Mouse (Mus musculus) brown adipose tissue, adult 24 weeks (tissue): ENCODE measurements around the gene Ngef. TPM values are rescaled to one million over a fixed set of nuclear protein-coding genes. Genes with fewer than 3 reads are reported as not detected.
"Not testable (repeated sequence)": the region's sequence is repeated elsewhere in the genome, so short reads cannot be mapped to it uniquely, and the experiment has no call there.

ENCODE experiments used
- H3K27ac ChIP-seq: fragments of 200-500 bp; replicated peaks from 2 replicates; pipeline ENCODE4 v1.5.1; 2012; ENCODE audit warnings: low read depth, mild to moderate bottlenecking, low read length
- H3K4me1 ChIP-seq: fragments of 200-500 bp; 2 replicates; pipeline ENCODE4 v1.6.1; 2012; ENCODE audit warnings: low read length, mixed read lengths; ENCODE audit not compliant: control insufficient read depth, insufficient read depth, insufficient read length
- H3K4me3 ChIP-seq: fragments of 200-500 bp; 2 replicates; pipeline ENCODE4 v1.5.1; 2012; ENCODE audit warnings: low read depth, mild to moderate bottlenecking, low read length, moderate library complexity; ENCODE audit not compliant: insufficient read depth
- polyA plus RNA-seq: library from polyadenylated mRNA; stranded (reverse); fragments of >200 nt; gene quantifications from 2 replicates; pipeline ENCODE4 v1.2.4, GENCODE M21; 2012; ENCODE audit not compliant: missing spikeins, insufficient read depth, insufficient read length

The Ngef gene
- polyA plus RNA-seq, 1 experiment: 0.55 TPM

DNA sequence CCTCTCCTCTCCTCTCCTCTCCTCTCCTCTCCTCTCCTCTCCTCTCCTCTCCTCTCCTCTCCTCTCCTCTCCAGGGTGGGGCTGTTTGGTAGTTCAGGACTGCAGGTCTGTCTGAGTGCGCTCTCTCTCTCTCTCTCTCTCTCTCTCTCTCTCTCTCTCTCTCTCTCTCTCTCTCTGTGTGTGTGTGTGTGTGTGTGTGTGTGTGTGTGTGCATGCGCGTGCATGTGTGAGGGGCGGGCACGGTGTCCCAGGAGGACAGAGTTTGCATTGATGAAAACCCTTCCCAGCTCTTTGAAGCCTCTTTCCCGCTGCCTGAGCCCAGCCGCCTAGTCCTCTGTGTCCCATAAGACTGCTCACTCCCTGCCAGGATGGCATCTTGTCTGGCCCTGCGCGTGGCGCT, 103.7 kb downstream of the Ngef start, which contains the start of gene Snorc:
TSS of gene Snorc (plus strand) at position 301 of the 400 bp plus-strand sequence.
- H3K27ac ChIP-seq, H3K4me1 ChIP-seq, H3K4me3 ChIP-seq: not testable (repeated sequence)

DNA sequence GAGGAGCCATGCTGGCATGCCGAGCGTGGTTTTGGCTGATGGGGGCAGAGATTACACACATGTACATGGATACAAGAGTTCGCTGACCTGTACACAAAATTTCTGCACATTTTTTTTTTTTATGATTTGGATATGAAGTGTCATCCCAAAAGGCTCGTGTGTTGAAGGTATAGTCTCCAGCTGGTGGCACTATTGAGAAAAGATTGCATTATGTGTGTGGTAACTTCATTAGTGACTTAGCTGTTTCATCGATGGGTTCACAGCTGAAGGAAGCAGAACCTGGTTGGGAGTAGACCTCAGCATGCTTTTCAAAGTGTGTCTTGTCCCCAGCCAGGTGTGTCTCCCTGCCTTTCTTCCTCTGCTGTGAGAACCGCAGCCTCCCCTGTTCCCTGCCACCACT, 105.3 kb downstream of the Ngef start:
- Histone ChIP-seq H3K4me1 (no peaks in the 10 kb centered on the region), H3K27ac (no peak overlapping the region), H3K4me3 (no peak overlapping the region)

DNA sequence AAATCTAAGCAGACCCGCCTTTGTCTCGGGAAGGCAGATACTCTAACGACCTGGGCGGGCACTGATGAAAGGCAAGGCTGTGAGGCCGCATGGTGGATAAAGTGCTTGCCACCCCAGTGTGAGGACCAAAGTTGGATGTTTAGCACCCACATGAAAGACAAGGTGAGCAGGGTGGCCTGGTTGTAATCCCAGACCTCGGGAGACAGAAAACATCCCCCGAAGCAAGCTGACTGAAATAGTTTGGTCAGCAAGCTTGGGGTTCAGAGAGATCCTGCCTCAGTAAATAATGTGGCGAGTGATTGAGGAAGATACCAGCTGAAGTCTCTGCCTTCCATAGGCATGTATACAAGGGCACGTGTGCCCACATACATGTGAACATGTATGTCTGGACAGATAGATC, 106.2 kb downstream of the Ngef start:
- Histone ChIP-seq H3K4me3 (no peak overlapping the region), H3K27ac (no peak overlapping the region), H3K4me1 (no peaks in the 10 kb centered on the region)

DNA sequence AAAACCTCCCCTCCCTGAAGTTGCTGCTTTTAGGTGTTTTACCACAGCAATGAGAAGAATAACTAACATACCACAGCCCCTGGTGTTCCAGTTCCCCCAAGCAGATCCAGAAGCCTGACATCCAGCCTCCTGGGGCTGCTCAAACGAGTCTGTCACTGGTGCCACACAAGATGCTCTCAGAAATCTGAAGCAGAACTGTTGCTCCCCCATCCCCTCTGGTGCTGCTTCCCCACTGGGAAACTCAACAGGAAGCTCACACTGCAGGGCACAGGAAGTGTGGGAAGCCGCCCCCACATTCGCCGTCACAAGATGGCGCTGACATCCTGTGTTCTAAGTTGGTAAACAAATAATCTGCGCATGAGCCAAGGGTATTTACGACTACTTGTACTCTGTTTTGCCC, 113.8 kb downstream of the Ngef start:
- H3K4me3 ChIP-seq, H3K27ac ChIP-seq, H3K4me1 ChIP-seq: not testable (repeated sequence)

DNA sequence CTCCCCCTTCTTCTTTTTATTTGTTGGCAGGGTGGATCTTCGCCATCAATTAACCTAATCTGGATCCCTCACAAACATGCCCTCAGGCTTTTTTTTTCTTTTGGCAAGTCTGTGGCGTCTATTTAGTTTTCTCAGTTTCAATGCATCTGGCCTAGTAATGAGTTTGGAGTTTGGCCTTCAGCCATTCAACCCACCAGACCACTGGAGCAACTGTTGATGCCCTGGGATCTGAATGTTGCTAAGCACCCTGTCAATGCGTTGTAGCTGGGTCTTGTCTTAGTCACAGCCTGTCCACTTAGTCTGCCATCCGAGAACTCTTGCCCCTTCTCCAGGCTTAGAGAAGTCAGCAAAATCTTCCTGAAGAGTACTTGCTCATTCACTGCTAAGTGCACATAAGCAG, 115.6 kb downstream of the Ngef start:
- Histone ChIP-seq H3K4me3 (no peak overlapping the region), H3K4me1 (no peaks in the 10 kb centered on the region), H3K27ac (no peak overlapping the region)

DNA sequence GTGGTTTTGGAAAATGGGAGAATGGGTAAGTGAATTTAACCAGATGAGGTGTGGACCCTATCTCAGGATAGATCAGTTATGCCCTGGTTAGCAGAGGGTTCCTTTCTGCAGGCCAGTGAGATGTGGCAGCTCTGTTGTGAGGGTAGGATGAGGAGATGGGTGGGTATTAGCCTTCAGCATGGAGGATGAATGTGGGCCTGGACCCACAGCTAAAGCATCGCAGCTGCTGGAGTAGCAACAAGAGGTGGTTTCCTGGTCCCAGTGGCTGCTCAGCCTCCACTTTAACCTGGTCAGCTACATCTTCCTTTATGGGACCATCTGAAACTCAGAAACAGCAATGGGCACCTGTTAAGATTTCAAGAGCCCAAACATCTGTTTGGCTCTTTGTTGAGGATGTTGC, 117.2 kb downstream of the Ngef start:
- H3K4me3 ChIP-seq: no peak overlapping the region
- no peaks in the 10 kb centered on the region for H3K4me1 ChIP-seq
- no peak overlapping the region for H3K27ac ChIP-seq

DNA sequence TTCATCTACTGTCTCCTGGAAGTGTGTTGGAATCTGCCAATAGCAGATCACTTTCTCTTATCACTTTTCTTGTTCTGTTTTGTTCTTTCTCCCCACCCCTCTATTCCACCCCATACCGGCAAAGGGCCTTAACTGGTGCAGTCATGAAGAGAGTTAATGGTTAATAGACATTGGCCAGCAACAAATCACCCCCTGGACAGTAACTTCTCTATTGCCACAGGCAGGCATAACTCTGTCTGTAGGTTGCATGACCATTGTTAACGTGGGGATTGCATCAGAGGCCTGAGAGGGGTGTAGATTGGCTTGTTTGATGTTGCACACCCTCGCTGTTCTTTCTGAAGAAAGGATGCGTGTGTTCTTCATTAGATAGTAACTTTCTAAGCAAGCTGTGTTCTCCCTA, 124.2 kb downstream of the Ngef start:
- no peaks in the 10 kb centered on the region for H3K4me1 ChIP-seq
- H3K4me3 ChIP-seq: no peak overlapping the region
- no peak overlapping the region for H3K27ac ChIP-seq

DNA sequence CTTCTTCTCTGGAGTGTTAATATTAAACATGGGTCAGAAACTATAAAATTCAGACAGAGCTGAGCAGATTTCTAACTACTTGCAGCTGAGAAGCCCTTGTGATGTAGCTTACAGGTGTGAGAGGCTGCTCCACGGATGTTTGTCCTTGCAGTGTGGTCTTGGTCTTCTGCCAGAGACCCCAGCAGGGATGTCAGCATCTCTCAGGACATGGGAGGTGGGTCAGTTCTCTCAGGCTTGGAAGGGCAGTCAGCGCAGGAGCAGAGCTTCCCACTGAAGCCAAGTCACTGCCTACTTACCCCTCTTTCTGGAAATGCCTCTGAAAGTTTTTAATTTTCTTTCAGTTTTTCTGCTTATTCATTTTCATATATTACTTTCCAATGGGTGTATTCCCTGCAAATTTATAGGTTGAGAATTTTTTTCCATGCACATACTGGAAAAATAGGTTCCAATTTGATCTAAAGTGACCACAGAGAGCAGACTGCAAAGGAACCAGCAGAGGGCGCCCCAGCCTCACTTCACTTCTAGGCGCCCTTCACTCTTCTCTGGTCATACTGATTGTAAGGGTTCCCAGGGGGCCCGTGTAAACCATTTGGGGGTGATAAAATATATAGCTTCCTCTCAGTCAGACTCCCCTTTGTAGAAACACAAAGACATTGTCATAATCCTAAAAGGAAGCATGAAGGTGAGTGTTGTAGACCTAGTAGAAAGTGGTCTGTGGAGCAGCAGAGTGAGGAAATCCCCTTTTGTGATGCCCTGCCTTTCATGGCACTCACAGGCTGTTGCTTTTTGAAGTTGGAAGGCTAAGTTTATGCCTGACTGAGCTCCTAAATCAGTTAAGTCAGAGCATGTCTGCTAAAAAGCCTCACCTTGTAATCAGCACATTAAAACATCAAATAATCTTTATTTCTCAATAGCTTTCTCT, 126.2 kb downstream of the Ngef start:
- no peak overlapping the region for H3K4me3 ChIP-seq
- H3K27ac ChIP-seq: no peak overlapping the region
- H3K4me1 ChIP-seq: no peaks in the 10 kb centered on the region

DNA sequence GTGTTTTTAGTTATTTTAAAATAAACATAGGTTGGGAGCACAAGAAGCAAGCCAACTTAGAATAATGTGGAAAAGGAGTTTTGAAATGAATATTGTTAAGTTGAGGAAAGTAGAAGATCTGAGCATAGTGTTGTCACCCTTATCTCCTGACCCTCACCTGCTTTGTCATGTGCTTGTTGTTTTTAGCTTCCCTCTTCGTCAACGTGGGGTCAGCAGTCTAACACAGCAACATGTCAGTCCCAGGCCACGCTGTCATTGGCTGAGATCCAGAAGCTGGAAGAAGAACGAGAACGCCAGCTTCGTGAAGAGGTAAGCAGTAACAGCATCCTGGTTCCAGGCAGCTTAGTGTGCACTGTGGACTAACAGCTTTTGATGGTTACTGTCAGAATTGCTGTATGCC, 137.1 kb downstream of the Ngef start:
- no peak overlapping the region for H3K4me3 ChIP-seq
- H3K4me1 ChIP-seq: no peaks in the 10 kb centered on the region
- H3K27ac ChIP-seq: no peak overlapping the region

DNA sequence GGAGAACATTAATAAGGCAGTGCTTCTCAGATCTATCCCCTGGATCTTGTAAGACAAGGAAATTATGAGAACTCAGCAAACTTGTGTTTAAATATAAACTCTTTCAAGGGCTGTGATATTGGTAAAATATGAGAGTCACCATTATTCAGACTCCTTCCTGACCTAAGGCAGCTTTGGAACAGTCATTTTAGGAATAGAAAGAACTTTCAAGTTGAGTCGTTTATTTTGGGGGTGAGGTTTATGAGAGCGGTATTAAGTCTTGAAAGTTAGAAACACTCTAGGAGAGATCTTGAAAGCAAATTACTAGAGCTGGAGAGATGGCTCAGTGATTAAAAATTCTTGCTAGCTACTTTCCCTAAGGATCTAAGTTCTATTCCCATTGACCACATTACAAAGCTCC, 138.5 kb downstream of the Ngef start:
- no peaks in the 10 kb centered on the region for H3K4me1 ChIP-seq
- H3K27ac ChIP-seq: no peak overlapping the region

More for the DNA sequence above, 138.5 kb downstream of the Ngef start:
- H3K4me3 ChIP-seq: no peak overlapping the region

Other genes starting within 250 kb of the Ngef start
- gene Gigyf2, start 246.9 kb downstream of the Ngef start, polyA plus RNA-seq: 25.6 and 32.1 TPM in 2 replicates
- not detected in 2 replicates for gene Kcnj13, start 179.1 kb downstream of the Ngef start, polyA plus RNA-seq
- not detected in 2 replicates for gene Snorc, start 103.6 kb downstream of the Ngef start, polyA plus RNA-seq
- 0.67 and 0.71 TPM in 2 replicates for gene Neu2, start 64.0 kb downstream of the Ngef start, polyA plus RNA-seq
- gene Inpp5d, start 46.4 kb upstream of the Ngef start, polyA plus RNA-seq: 2.6 and 5.2 TPM in 2 replicates
- gene Atg16l1, start 182.0 kb upstream of the Ngef start, polyA plus RNA-seq: 17.4 and 18.2 TPM in 2 replicates
- gene Sag, start 229.8 kb upstream of the Ngef start, polyA plus RNA-seq: 0.59 and 1.4 TPM in 2 replicates